ENCODE assay signal across 25 mouse cellular contexts in the genomic region with DNA sequence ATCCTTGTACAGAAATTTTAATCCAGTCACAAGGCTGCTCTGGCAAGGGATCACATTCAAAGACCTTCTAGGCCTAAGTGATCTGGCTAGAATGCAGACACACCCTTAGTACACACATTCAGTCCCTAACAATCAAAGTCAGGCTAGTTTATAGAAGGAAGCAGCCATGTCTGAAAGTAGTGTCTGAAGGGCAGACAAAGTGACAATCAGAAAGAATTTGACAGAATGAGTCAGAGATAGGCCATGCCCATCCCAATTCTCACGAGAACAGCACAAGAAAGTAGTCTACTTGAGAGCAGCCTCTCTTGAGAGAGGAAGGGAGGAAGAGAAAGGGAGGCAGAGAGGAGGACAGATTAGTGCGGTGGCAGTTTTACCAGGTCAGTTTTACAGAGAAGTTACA. TPM values are rescaled to one million over a fixed set of nuclear protein-coding genes. Genes with fewer than 3 reads are reported as not detected.
DNase-seq lines count a peak whose midpoint lies in the region; ATAC-seq and TF ChIP-seq lines count a peak whose summit lies in the region.
"Had no signal": no experiment of that assay in that cellular context is flagged by ENCODE, and none has a peak within 500 bp of the region (broad histone marks: within the 10 kb centered on the region; RNA-seq: fewer than 3 reads in every experiment).

No protein-coding gene starts in this region.

- peaks cover 42% of the 10 kb centered on the region for H3K36me3 ChIP-seq in intestine, postnatal 0 days (ENCODE audit: control insufficient read depth, insufficient read depth)

- no peak for TF ChIP-seq CTCF in gastrocnemius, adult 2 months (IDR thresholded peaks at IDR 0.05)
- no peak for TF ChIP-seq CTCF in embryonic fibroblast, embryonic 13.5 days (IDR thresholded peaks at IDR 0.05; ENCODE audit: borderline replicate concordance, insufficient read depth, low read length)
- TF ChIP-seq CTCF in intestine, postnatal 0 days (IDR thresholded peaks at IDR 0.05; ENCODE audit: low read depth), result no peak

- intact Hi-C loops in gastrocnemius, adult 2 months (cut with DNase I), result no loop called here
- intact Hi-C loops in left cerebral cortex, postnatal 4 days (cut with DNase I), result loop anchor here (10.0 kb wide), 1 partner anchor 1127 kb away; no protein-coding TSS in a partner anchor

- peak; percentile 45; the same call in 1 of the 2 replicates for ATAC-seq in intestine, postnatal 0 days
- ATAC-seq: forebrain, embryonic 15.5 days had no signal

- H3K4me3 ChIP-seq in gastrocnemius, adult 2 months, result no peak overlapping the region
- H3K4me3 ChIP-seq in embryonic fibroblast, embryonic 13.5 days (ENCODE audit: insufficient read depth, low read length), result no peak overlapping the region
- no peak overlapping the region for H3K4me3 ChIP-seq in intestine, postnatal 0 days (ENCODE audit: low read depth, low read length)
- H3K4me3 ChIP-seq: embryonic facial prominence, embryonic 15.5 days; forebrain, embryonic 15.5 days; heart, embryonic 15.5 days; hindbrain, embryonic 15.5 days had no signal

- H3K27ac ChIP-seq in gastrocnemius, adult 2 months, result peak overlapping the region; percentile 35; the same call in 1 of the 2 replicates
- H3K27ac ChIP-seq in embryonic fibroblast, embryonic 13.5 days (ENCODE audit: insufficient read depth, low read length), result peak overlapping the region; percentile 39; the same call in 1 of the 2 replicates
- H3K27ac ChIP-seq in intestine, postnatal 0 days (ENCODE audit: low read depth, low read length), result no peak overlapping the region
- H3K27ac ChIP-seq: embryonic facial prominence, embryonic 15.5 days; forebrain, embryonic 15.5 days; heart, embryonic 15.5 days; hindbrain, embryonic 15.5 days had no signal

- H3K4me1 ChIP-seq in embryonic fibroblast, embryonic 13.5 days (ENCODE audit: control insufficient read depth, insufficient read depth, low read length), result peaks cover 4% of the 10 kb centered on the region; the same call in 1 of the 2 replicates
- no peaks in the 10 kb centered on the region for H3K4me1 ChIP-seq in intestine, postnatal 0 days (replicated peaks; ENCODE audit: control insufficient read depth, insufficient read depth, low read length)
- H3K4me1 ChIP-seq: embryonic facial prominence, embryonic 15.5 days; forebrain, embryonic 15.5 days; heart, embryonic 15.5 days; hindbrain, embryonic 15.5 days had no signal

- no peak for TF ChIP-seq POLR2A in embryonic fibroblast, embryonic 13.5 days (IDR thresholded peaks at IDR 0.05; ENCODE audit: low read depth, low read length)

- H3K4me2 ChIP-seq in intestine, postnatal 0 days (replicated peaks; ENCODE audit: low read depth), result no peak overlapping the region
- H3K4me2 ChIP-seq: embryonic facial prominence, embryonic 15.5 days; forebrain, embryonic 15.5 days; heart, embryonic 11.5 days; heart, embryonic 15.5 days; hindbrain, embryonic 15.5 days had no signal

- WGBS in intestine, postnatal 0 days, result 65% methylated on average over 2 of the region's 2 CpGs

- no peak overlapping the region for H3K9ac ChIP-seq in intestine, postnatal 0 days (ENCODE audit: low read depth, low read length)
- H3K9ac ChIP-seq: embryonic facial prominence, embryonic 15.5 days; forebrain, embryonic 15.5 days; heart, embryonic 15.5 days; hindbrain, embryonic 15.5 days had no signal

- H3K9me3 ChIP-seq in intestine, postnatal 0 days (ENCODE audit: control insufficient read depth), result no peaks in the 10 kb centered on the region
- H3K9me3 ChIP-seq: embryonic facial prominence, embryonic 15.5 days; forebrain, embryonic 15.5 days; G1E; heart, embryonic 15.5 days; hindbrain, embryonic 15.5 days had no signal

- H3K27me3 ChIP-seq in intestine, postnatal 0 days (replicated peaks; ENCODE audit: control insufficient read depth, insufficient read depth, low read length), result no peaks in the 10 kb centered on the region
- H3K27me3 ChIP-seq: embryonic facial prominence, embryonic 15.5 days; forebrain, embryonic 15.5 days; heart, embryonic 15.5 days; hindbrain, embryonic 15.5 days had no signal

- no peak for DNase-seq in gastrocnemius, adult 2 months
- DNase-seq in gastrocnemius, postnatal 4 days (ENCODE audit: low spot score in 2 of 2), result no peak
- DNase-seq in ES-CJ7 (ENCODE audit: low read depth, low spot score), result peak; percentile 34
- no peak for DNase-seq in kidney, adult 8-10 months
- no peak for DNase-seq in lung, postnatal 14 days
- no peak for DNase-seq in left cerebral cortex, postnatal 4 days
- DNase-seq: adrenal gland, adult 2 months; adrenal gland, postnatal 25 days; cerebellum, adult 18-20 months; cerebellum, postnatal 10 days; embryo, embryonic 11 days; gastrocnemius, postnatal 25 days; heart, adult 18-20 months; kidney, adult 2 months had no signal

RNA-seq across cellular contexts. Expression of gene Lmod2, which starts 24.5 kb away (rescaled TPM):
- 100 to 1,000 TPM; 105 to 286 TPM for total RNA-seq in gastrocnemius, adult 2 months (2021)
- 100 to 1,000 TPM; 105 to 205 TPM for total RNA-seq in gastrocnemius, postnatal 4 days (2021)
- not detected in 2 replicates for polyA plus RNA-seq in embryonic fibroblast, embryonic 13.5 days (2011; ENCODE audit: insufficient read length, low read depth, missing spikeins)
- not detected in 2 replicates for polyA plus RNA-seq in intestine, postnatal 0 days (2015; fragmentation: Nextera tagmentation; extraction: Ambion mirVana)
- total RNA-seq in left cerebral cortex, postnatal 4 days (2021), result not detected
- total RNA-seq: common myeloid progenitor, adult 5-6 weeks had no signal
- polyA plus RNA-seq: adrenal gland, adult 2 months; forebrain, embryonic 11.5 days; forebrain, embryonic 15.5 days; G1E; hindbrain, embryonic 11.5 days; hindbrain, embryonic 15.5 days had no signal

RNA-seq across cellular contexts. Expression of gene Wasl, which starts 42.7 kb away (rescaled TPM):
- 10 to 100 TPM; 15.3 to 18.1 TPM for total RNA-seq in gastrocnemius, adult 2 months (2021)
- total RNA-seq in gastrocnemius, postnatal 4 days (2021), result 10 to 100 TPM; 33.1 to 38.7 TPM
- polyA plus RNA-seq in embryonic fibroblast, embryonic 13.5 days (2011; ENCODE audit: insufficient read length, low read depth, missing spikeins), result 37.6 and 45.4 TPM in 2 replicates
- 103 and 120 TPM in 2 replicates for polyA plus RNA-seq in intestine, postnatal 0 days (2015; fragmentation: Nextera tagmentation; extraction: Ambion mirVana)
- total RNA-seq in left cerebral cortex, postnatal 4 days (2021), result 10 to 100 TPM; 44.0 to 44.3 TPM

Comparison
In these comparisons a context has a peak if more than half of its experiments do, and no peak if none do; other contexts are left out.
1. RNA of gene Lmod2, which starts 24.5 kb away (total RNA-seq): 105 to 286 TPM in gastrocnemius, adult 2 months and 105 to 205 TPM in gastrocnemius, postnatal 4 days; not detected in left cerebral cortex, postnatal 4 days; every median in the first group is over 100 times any median in the second.